Mouse (Mus musculus): ENCODE measurements around the gene Aldh1a7.
"Not testable (repeated sequence)": the region's sequence is repeated elsewhere in the genome, so short reads cannot be mapped to it uniquely, and the experiment has no call there.

Gene Aldh1a7

DNA sequence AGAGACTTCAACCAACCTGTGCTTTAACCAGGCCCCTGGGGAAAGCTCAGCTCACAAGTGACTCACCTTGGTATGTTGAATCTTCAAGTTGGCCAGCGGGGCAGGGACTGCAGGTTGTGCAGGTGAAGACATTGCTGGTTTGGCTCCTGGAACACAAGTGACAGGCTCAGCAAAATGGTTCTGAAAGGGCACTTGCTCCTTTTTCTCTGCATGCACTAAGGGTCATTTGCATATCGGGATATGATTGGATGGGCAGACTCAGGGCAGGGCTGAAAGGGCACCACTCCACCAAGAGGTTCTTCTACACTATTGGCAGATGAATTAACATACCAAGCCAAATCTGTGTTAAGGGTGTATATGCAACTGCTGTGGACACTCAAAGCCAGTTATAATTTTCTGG is at the start of gene Aldh1a7:
Aldh1a7 (minus strand) TSS at position 182 of the 400 bp plus-strand sequence.
- DNase-seq: peak; percentile 25

DNA sequence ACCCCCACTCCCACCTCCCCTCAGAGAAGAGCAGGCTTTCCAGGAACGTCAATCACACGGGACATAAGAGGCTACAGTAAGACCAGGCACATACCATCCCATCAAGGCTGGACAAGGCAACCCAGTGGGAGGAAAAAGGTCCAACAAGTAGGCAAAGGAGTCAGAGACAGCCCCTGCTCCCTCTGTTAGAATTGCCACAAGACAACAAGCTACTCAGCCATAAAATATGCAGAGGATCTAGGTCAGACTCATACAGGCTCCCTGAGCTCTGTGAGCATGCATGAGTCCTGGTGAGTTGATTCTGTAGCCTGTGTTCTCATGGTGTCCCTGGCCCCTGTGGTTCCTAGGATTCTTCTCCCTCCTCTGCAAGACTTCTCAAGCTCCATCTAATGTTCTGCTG is 48.3 kb upstream of the Aldh1a7 start:
- DNase-seq: no peak

DNA sequence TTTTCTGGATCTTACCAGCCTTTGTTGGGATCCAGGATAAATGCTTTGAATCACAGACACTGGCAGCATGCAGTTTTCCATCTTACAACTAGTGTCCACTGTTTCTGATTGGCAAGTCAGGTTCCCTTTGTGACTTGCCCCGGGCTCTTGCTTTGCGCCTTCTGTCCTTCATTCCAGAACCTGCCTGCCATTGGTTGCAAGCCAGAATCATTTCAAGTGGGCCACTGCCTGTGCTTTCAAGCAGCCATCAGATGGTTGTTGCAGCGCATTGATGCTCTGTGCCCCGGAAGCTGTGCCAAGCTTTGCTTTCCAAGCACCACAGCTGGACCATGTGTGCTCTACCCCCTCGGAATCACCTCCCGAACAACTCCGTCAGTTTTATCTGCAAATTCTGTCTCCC is 46.6 kb upstream of the Aldh1a7 start:
- no peak for DNase-seq

DNA sequence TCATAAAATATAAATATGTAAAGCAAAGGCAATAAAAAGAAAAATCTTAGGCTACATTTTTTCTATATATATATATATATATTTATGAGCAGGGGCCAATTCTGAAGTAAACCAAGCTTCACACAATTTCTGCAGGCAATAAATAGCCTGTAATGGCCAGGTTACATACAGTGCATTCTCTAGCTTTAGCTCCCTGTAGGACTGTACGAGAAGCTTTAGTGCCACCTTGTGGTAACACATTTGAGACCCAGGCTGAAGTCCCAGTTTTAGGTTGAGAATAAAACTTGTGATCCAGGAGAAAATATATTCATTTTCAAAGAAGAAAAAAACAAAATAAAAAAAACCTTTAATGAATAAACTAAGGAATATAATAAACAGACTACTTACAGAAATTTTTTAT is 36.9 kb upstream of the Aldh1a7 start:
- DNase-seq: no peak

DNA sequence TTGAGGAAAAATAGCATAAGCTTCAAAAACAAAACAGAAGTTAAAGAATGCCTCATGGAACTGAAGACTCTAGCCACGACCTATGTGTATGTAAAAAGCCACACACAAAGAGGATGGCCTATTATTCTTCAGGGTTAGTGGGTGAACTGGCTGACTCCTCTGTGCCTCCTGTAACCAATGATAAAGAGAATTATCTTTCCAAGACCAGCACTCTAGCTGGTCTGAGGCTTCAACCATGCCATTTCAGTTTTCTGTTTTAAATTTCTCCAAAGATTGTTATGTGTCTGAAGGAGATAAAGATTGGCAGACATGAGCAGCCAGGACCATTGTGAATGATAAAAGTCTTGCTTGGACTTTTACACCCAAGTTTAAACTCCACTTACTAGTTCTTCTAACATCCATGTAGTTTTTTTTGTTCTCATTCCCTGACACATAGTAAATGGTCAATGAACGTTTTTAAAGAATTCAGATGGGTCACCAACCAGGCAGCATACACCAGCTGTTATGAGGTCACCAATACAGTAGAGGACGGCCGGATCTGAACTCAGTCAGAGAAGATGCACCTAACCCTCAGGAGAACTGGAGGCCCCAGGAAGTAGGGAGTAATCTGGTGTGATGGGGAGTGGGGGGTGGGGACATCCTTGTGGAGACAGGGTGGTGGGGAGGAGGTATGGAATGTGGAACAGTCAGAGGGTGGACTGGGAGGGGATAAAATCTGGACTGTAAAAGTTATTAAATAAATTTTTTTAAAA is 34.5 kb upstream of the Aldh1a7 start:
- DNase-seq: no peak

DNA sequence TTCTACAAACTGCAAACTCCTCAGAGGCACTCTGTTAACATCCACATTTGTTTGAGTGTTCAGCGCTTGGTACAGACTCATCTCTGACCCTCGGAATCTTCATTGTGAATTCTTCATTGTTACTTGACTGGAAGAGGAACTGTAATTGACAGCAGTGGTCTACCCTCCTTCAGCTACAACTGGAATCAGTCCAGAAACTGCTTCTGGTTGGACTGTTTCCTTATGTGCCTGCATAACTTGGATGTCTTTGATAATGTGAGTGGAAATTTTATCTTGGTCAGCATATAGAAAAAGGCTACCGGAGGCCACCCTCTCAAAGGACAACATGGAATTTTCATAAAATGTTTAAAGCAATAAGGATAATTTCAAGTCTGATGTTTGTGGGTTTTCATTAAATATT is 33.8 kb upstream of the Aldh1a7 start:
- no peak for DNase-seq

DNA sequence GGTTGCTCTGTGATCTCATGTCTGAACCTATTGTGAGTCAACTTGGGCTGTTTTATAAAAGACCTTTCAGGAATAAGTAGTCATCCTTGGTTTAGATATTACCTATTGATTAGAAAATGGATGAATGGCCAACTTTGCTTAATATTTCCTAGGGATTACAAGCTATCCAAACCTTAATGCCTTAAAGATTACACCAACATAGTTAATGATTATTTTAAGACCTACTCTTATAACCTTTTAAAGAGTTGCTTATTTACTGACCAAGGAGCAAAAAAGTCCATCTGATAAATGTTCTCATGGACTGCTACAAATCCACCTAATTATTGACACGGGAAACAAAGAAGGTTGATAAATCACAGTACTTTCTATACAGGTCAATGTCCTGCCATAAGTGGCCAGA is 17.3 kb upstream of the Aldh1a7 start:
- no peak for DNase-seq

DNA sequence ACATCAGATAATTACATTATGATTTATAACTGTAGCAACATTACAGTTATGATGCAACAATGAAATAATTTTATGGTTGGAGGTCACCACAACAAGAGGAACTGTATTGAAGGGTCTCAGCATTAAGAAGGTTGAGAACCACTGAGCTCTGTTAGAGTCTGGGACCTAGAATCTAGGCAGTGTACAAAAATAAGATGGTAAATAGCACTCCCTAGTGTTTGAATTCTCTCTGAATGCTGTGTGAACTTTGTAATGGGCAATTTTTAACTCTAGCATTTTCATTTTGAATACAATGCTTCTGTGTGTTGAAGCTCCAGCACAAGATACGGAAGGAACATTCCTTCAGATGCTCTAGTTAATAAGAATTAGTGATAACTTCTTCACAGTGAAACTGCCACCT is 916 bp upstream of the Aldh1a7 start:
- DNase-seq: no peak

DNA sequence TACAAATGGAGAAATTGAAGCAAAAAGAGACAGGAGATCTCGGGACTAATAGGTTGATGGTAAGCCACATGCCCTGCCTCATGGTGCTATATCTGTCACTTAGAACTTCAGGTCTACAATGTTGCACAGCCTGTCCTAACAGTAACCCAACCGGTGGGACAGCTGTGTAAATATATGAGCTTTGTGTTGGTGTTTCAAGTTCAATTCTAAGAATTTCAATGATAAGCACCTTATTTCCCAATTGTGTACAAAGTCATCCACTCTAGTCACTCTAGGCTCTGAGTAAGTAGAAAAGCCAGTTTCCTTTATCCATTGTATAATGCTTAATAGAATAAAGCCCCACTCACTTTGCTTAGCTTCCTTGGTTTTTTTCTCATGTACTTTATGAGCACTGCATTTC is 4.4 kb downstream of the Aldh1a7 start:
- no peak for DNase-seq

DNA sequence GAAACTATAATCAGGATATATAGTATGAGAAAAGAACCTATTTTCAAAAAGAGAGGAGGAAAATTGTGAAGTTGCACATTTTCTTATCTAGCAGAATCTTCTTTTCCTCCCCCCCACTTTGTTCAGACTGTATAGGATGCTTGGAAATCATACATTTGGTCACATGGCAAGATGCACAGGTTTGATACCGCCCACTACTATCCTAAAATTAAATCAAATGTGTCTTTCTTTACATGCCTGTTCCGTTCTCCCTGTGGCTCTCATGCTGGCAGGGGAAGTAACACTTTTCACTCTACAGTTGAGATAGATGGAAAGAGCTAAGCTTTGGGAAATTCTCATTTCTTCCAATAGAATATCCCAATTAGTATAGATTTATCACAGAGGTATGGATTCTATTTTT is 7.1 kb downstream of the Aldh1a7 start:
- DNase-seq: no peak

DNA sequence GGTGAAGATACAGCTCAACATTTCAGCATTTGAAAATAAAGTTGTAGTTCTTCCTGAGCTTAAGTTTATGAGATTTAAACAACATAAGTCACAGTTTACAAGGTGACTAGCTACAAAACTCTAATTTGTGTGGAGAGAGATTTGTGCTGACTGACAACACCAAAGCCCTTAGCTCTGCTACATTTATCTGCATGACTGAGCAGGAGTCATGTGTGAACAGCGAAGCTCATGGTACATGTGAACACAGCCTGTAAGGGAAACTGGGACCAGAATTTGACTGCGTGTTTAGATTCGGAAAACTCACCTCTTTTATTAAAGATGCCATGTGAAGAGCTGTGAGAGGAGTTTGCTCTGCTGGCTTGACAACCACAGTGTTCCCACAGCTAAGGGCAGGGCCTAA is 11.7 kb downstream of the Aldh1a7 start:
- DNase-seq: peak; percentile 22

DNA sequence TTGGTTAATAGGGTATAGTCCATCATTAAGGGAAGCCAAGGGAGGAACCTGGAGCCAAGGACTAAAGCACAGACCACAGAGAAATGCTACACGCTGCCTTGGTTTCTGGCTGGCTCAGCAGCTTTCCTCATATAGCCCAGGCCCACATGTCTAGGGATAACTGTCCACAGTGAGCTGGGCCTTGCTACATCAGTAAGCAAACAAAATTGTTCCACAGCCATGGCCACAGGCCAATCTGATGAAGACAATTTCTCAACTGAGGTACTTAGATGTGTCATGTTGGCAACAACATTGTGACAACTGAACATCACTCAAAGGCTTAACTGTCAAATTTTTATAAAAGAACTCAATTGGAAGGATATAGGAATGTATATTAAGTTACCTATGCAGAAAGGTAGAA is 12.3 kb downstream of the Aldh1a7 start:
- no peak for DNase-seq

DNA sequence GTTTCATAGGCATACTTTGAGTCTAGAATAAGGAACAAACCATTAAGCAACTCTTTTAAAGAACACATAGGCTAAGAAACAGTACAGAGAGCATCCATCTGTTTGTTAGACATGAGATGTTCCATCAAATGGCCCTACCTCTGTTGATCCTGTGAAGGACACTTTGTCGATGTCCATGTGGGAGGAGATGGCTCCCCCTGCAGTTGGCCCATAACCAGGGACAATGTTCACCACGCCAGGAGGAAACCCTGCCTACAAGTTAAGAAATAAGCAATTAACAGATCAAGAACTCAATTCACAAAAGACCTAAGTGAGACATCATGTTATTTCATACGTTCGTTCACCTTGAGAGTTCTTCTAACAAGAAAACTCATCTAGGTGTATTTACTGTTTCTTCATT is 12.8 kb downstream of the Aldh1a7 start:
- no peak for DNase-seq

DNA sequence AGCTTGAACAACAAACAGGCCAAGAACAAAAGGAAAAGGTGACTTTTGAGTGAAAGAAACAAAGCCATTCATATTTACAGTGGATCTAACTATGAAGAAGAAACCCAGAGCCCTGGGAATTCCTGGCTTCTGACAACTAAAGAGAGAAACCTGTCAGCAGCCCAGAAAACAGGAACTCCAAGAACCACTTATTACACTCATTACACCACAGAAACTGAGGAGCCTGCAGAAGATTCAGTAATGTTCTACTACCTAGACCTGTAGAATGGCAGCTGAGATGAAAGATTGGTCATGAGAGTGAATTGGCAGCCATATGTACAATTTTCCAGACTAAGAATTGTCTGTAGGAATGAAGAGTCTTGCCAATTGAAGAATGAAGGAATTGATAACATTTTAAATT is 20.2 kb downstream of the Aldh1a7 start:
- no peak for DNase-seq

DNA sequence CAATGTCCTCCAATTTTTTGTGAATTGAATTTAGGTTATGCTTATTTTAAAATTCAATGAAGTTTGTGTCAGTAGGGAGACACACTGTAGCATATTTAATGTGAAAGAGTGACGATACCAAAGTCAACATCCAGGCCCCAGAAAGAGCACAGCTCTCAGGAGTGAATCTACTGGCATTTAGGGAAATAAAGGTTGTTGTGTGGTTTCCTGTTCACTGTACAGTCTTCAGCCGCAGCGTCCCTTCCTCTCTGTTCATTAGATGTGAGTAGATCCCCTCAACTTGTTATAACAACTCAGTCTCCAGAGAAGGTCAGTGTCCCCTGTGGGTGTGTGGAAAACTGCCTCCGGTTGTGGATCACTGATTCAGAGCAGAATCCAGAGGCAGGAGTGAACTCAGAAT is 20.6 kb downstream of the Aldh1a7 start:
- no peak for DNase-seq

DNA sequence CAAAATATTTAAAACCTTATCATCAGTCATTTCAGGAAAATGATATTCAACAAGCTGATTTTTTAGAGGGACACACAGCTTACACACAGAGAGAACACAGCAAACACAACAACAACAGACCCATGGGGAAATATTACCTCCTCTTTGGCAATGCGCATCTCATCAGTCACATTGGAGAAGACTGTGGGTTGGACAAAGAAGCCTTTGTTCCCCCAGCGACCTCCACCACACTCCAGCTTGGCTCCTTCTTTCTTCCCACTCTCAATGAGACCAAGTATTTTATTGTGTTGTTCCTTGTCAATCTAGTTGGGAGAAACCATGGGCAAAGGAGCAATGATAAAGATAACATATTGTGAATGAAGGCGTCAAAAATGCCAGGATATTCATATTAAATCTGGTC is 25.3 kb downstream of the Aldh1a7 start:
- DNase-seq: no peak

DNA sequence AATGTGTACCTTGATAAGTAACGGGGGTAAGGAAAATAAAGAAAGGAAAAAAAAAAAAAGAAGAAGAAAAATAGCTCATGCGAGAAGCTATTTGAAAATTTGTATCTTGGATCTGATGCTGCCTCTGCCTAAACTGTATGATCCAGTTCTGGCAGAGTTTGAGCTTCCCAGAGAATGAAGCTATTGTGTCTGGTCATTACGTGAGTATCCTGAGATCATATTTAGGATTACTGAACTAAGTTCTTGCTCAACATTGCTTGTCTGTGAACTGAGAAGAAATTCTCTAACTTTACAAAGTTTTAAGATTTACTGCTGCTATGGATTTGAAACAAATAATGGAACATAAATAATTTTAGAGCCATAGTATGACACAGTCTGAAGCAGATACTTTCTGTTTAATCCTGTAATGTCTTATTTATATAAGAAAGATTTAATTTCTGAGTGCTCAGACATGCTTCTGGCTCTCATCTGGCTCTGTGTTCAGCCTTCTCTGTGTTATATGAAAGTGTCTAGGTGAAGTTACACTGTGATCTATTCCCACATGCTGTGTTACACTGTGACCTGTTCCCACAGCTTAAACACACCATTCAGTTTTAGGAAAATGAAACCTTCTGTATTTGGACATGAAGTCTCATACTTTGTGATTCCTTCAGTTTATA is 49.5 kb downstream of the Aldh1a7 start:
- DNase-seq: no peak

DNA sequence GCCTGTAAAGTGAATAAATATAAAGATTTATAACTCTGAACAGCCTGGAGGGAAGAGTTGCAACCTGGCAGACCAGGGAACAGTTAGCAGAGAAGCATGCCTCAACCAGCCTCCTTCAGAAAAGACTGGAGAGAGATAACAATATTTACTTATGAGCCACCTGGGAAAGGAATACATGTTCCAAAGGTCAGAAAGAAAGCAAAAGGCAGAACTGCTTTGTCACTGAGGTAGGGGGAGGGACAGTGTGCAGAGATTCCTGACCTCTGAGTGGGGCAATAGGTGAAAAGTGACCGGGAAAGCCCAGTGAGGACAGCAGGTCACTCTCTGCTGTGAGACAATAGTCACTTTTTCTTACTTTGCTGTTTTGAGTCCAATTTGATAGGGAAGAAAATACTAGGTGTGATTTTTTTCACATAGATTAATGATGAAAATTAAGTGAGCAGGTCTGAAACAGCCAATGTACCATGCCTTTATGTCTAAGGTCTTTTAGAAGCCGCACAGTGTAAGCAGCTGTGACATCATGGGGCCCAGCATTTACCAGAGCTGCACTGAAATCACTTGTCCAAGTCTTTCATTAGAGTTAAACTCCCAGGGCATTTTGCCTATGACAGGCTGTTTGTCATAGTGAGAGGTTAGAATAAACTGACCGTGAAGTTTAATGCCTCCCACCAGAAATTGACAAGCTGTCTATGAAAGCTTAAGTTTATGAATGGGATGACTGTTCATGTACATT is 73.1 kb downstream of the Aldh1a7 start:
- peak; percentile 33 for DNase-seq

DNA sequence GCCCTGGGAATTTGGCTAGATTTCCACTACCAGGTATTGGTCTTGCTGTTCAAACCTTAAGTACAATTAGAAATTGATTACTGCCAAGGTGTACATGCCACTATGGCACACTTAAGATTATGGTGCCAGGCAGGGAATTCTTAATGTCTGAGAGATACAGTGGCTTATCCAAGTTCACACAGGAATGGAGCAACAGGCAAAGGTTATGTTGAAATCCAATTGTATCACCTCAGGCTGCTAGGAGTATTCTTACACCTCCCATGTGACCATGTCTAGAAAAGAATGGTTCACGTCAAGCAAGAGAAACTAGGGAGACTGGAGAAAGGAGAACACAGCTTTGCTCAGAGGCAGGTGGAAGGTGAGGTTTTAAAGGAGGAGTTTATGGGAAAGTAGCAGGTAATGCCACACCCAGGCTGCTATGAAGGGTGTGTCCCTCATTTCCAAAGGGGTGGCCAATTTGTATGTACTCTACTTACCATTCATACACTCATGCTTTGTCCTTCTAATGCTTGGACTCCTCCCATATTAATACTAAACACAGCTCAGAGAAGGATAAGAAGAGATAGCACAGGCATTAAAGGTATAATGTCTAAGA is 74.2 kb downstream of the Aldh1a7 start:
- no peak for DNase-seq

DNA sequence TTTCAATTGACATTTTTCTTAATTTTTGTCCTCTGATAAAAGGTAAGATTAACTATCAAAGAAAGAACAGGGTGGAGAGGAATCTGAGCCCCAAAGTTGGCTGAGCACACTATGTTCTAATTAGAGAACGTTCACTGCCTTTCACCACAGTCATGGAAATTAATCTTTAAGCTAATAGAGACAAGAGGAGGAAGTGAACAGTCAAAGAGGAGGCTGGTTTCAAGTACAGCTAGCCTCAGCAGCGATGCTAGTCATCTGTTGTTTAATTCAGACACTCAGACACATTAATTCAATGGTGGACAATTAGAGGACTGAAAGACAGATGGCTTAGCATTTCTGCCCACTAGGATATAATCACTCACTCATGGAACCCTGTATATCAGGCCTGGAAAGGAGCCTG is 77.4 kb downstream of the Aldh1a7 start:
- no peak for DNase-seq

DNA sequence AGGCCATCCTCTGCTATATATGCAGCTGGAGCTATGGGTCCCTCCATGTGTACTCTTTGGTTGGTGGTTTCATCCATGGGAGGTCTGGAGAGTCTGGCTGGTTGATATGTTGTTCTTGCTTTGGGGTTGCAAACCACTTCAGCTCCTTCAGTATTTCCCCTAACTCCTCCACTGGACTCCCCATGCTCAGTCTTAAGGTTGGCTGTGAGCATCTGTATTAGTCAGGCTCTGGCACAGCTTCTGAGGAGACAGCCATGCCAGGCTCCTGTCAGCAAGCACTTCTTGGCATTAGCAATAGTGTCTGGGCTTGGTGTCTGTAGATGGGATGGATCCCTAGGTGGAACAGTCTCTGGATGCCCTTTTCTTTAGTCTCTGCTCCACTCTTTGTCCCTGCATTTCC is 79.9 kb downstream of the Aldh1a7 start:
- DNase-seq: not testable (repeated sequence)

DNA sequence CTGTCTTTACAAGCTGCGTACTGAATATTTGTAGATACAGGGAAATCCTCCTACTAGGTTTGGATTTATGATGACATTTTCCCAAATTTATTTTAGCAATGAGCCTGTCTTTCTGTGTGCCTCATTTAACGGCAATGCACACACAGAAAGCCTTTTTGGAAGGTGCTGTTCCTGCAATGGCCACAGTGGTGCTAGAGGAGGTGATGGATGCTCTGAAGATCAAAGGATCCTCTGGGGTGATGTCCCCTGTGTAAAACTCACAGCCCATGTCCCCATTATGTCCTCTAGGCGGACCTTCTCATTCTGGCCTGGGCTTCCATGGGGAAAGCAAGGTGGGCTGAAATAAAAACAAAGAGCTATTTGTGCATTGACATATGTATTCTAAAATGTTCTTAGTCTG is 83.0 kb downstream of the Aldh1a7 start:
- no peak for DNase-seq

Measured in kidney, adult 11 months (tissue).